Mouse (Mus musculus) kidney, postnatal 0 days (tissue): ENCODE measurements around the gene Dnph1. TPM values are rescaled to one million over a fixed set of nuclear protein-coding genes. Genes with fewer than 3 reads are reported as not detected.
A peak's percentile ranks its signal among the peaks of the same experiment; 100 is the strongest.

Experiments used
- ATAC-seq: fragments of 200-750 bp; cut with Nextera tagmentation; replicated peaks from 2 replicates; pipeline ENCODE4 v1.8.0; 2017; ENCODE audit warnings: low read depth, moderate number of reproducible peaks, moderate TSS enrichment, moderate library complexity; ENCODE audit not compliant: low FRiP score
- DNase-seq: peaks from one replicate; pipeline ENCODE4 v3.0.0-alpha.2; 2016; ENCODE audit warnings: low spot score
- H3K27ac ChIP-seq: fragments of 300-500 bp; sonication (generic); 2 replicates; pipeline ENCODE4 v1.5.1; 2014; ENCODE audit warnings: mild to moderate bottlenecking
- H3K27me3 ChIP-seq: fragments of 300-500 bp; sonication (generic); 2 replicates; pipeline ENCODE4 v1.6.1; 2014; ENCODE audit warnings: low read length, mixed read lengths; ENCODE audit not compliant: insufficient read depth
- H3K36me3 ChIP-seq: fragments of 300-500 bp; sonication (generic); 2 replicates; pipeline ENCODE4 v1.6.1; 2014; ENCODE audit warnings: low read length, mixed read lengths; ENCODE audit not compliant: insufficient read depth
- H3K4me1 ChIP-seq: fragments of 300-500 bp; sonication (generic); replicated peaks from 2 replicates; pipeline ENCODE4 v1.6.1; 2014; ENCODE audit warnings: antibody characterized with exemption, low read length, mixed read lengths; ENCODE audit not compliant: insufficient read depth
- H3K4me2 ChIP-seq: fragments of 300-500 bp; sonication (generic); 2 replicates; pipeline ENCODE4 v1.6.1; 2014; ENCODE audit warnings: mild to moderate bottlenecking, low read length, moderate library complexity, mixed read lengths
- H3K4me3 ChIP-seq: fragments of 300-500 bp; sonication (generic); replicated peaks from 2 replicates; pipeline ENCODE4 v1.5.1; 2014; ENCODE audit warnings: low read depth, low read length
- H3K9ac ChIP-seq: fragments of 300-500 bp; sonication (generic); 2 replicates; pipeline ENCODE4 v1.6.1; 2014; ENCODE audit warnings: low read depth, low read length
- H3K9me3 ChIP-seq: fragments of 300-500 bp; sonication (generic); replicated peaks from 2 replicates; pipeline ENCODE4 v1.6.1; 2016; ENCODE audit warnings: low read length, inconsistent platforms, mixed read lengths
- CTCF ChIP-seq: IDR thresholded peaks from 2 replicates; pipeline ENCODE4 v1.5.1; 2016; ENCODE audit warnings: antibody characterized with exemption, low read depth, mild to moderate bottlenecking, moderate library complexity
- WGBS: fragments of 180-500 bp; shearing (Covaris S2); extraction: QIAGEN DNeasy Blood & Tissue Kit; methylation state at CpG from one replicate; pipeline ENCODE4 v1.1.7; 2014; 5-methylcytosine and 5-hydroxymethylcytosine counted together
- polyA plus RNA-seq: library from polyadenylated mRNA; unstranded; fragments of >200 nt; fragmentation: Nextera tagmentation; extraction: Ambion mirVana; gene quantifications from 2 replicates; pipeline ENCODE4 v1.2.1, GENCODE M21; 2015

Dnph1 gene
- polyA plus RNA-seq, 1 experiment from 2014 or later: 31.8 TPM

DNA sequence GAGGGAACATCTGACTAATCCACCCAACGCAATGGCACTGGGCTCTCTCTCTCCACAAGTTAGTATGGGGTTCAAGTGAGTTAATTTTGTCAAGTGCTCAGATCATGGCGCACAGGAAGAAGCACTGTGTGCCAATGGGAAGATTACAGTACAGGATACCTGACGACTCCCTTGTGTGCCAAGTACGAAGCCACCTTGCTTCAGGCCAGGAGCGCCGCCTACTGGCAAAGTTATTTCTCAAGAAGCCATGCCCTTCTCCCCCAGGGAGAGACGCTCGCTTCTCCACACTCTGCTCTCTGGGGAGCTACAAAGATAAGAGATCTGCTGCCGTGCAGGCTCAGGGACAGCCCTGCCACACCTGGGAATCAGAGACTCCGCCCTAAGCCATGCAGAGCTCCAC is 38.7 kb upstream of the Dnph1 start:
- TF ChIP-seq CTCF: peak; percentile 58
- H3K4me3 ChIP-seq: no peak overlapping the region
- H3K4me1 ChIP-seq: peaks cover 20% of the 10 kb centered on the region; the same call in 1 of the 2 replicates
- 11% methylated on average over 10 of the region's 10 CpGs for WGBS
- DNase-seq: peak; percentile 29
- peaks cover 38% of the 10 kb centered on the region for H3K27me3 ChIP-seq
- H3K9me3 ChIP-seq: no peaks in the 10 kb centered on the region
- H3K36me3 ChIP-seq: no peaks in the 10 kb centered on the region
- no peak for ATAC-seq
- no peak overlapping the region for H3K27ac ChIP-seq
- H3K9ac ChIP-seq: no peak overlapping the region
- no peak overlapping the region for H3K4me2 ChIP-seq

DNA sequence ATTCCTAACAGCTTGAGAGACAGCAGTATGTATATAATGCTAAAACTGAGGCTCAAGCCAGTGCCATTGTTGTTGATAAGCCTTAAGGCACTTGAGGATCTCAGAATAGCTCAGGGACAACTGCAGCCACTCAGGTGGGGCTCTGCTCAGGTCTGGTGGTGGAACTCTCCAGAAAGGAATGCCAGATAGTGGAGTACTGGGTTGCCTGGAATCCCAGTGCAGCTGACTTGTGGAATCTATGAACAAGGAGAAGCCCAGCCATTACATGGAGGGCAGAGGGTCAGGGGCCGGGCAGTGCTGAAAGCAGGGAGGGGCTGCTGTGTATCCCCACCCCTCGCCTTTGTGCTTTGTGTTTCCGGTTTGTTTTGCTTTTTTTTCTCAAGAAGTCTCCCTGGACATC is 38.1 kb upstream of the Dnph1 start:
- no peak for TF ChIP-seq CTCF
- Histone ChIP-seq H3K4me2 (no peak overlapping the region), H3K36me3 (no peaks in the 10 kb centered on the region), H3K27ac (no peak overlapping the region), H3K4me1 (peaks cover 20% of the 10 kb centered on the region; the same call in 1 of the 2 replicates), H3K9ac (no peak overlapping the region), H3K9me3 (no peaks in the 10 kb centered on the region), H3K27me3 (peaks cover 32% of the 10 kb centered on the region), H3K4me3 (no peak overlapping the region)
- no peak for ATAC-seq
- 36% methylated on average over 3 of the region's 3 CpGs for WGBS
- no peak for DNase-seq

DNA sequence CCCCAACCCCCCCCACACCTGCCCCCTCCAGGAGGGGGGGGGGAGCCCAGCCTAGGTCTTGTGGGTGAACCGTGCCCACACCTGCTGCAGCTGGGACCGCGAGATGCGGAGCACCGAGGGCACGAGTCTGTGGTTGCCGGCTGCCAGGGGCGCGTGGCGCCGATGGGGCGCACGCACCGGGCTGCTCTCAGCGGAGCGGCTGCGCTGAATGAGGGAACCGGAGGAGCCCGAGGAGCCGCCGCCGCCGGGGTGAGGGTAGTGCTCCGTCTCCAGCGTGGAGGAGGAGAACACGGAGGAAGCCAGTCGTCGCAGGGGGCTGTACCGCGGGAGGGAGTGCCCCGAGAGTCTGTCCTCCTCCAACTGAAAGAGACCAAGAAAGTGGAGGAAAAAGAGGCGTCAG is 35.8 kb upstream of the Dnph1 start:
- no peak; the same call in 1 of the 2 replicates for ATAC-seq
- H3K36me3 ChIP-seq: no peaks in the 10 kb centered on the region
- WGBS: under 1% methylated on average over 31 of the region's 32 CpGs
- H3K27ac ChIP-seq: no peak overlapping the region
- peak overlapping the region; percentile 16 for H3K4me3 ChIP-seq
- H3K4me2 ChIP-seq: peak overlapping the region; percentile 51
- no peak for TF ChIP-seq CTCF
- peak; percentile 26 for DNase-seq
- H3K4me1 ChIP-seq: peaks cover 8% of the 10 kb centered on the region; the same call in 1 of the 2 replicates
- H3K27me3 ChIP-seq: peaks cover 26% of the 10 kb centered on the region
- peak overlapping the region; percentile 44; the same call in 1 of the 2 replicates for H3K9ac ChIP-seq
- no peaks in the 10 kb centered on the region for H3K9me3 ChIP-seq

DNA sequence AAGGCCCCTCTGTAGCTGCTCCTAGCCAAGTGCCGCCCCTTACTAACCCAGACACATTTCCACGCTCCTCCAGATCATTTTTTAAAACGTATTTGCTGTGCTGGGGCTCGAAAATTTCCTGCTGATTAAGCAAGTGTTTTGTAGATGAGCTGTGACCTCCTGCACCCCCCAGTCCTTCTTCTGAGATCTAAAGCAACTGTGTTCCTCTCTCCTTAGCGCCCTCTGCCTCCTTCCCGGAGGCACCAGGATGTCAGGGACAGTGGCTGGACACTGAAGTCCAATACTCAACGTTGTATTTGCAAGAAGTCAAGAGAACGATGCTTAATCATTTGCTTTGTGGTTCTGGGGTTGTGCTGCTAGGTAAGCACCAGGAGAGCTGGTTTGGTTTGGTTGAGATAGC is 35.2 kb upstream of the Dnph1 start:
- no peaks in the 10 kb centered on the region for H3K9me3 ChIP-seq
- peak overlapping the region; percentile 51 for H3K4me2 ChIP-seq
- peak; percentile 45 for DNase-seq
- H3K4me1 ChIP-seq: peaks cover 8% of the 10 kb centered on the region; the same call in 1 of the 2 replicates
- H3K4me3 ChIP-seq: peak overlapping the region; percentile 16; the same call in 1 of the 2 replicates
- H3K27ac ChIP-seq: no peak overlapping the region
- ATAC-seq: no peak
- no peaks in the 10 kb centered on the region for H3K36me3 ChIP-seq
- peak; percentile 46 for TF ChIP-seq CTCF
- no peak overlapping the region for H3K9ac ChIP-seq
- 8% methylated on average over 8 of the region's 8 CpGs for WGBS
- peaks cover 24% of the 10 kb centered on the region for H3K27me3 ChIP-seq

DNA sequence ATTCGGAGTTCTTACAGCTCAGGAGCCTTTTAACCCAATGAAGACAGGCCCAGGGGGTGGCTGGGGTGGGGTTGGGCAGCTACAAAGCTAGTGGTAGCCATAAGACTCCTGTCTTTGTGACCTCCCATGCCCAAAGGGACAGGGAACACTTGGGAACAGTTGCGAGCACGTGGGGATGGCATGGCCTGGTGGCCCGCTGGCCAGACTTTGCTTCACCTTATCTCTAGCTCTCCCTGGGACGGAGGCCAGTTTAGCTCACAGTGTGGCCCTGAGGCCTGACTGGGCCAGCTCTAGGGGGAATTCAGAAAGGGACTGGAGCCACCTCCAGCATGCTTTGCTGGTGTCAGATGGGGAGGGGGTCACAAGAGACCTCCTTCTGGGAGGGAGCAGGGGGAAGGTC is 34.3 kb upstream of the Dnph1 start:
- ATAC-seq (no peak), DNase-seq (no peak)
- H3K9ac ChIP-seq: no peak overlapping the region
- no peak overlapping the region for H3K4me3 ChIP-seq
- H3K27ac ChIP-seq: no peak overlapping the region
- peaks cover 19% of the 10 kb centered on the region for H3K27me3 ChIP-seq
- 83% methylated on average over 5 of the region's 5 CpGs for WGBS
- TF ChIP-seq CTCF: no peak
- H3K4me1 ChIP-seq: peaks cover 8% of the 10 kb centered on the region; the same call in 1 of the 2 replicates
- H3K4me2 ChIP-seq: no peak overlapping the region
- no peaks in the 10 kb centered on the region for H3K36me3 ChIP-seq
- no peaks in the 10 kb centered on the region for H3K9me3 ChIP-seq

DNA sequence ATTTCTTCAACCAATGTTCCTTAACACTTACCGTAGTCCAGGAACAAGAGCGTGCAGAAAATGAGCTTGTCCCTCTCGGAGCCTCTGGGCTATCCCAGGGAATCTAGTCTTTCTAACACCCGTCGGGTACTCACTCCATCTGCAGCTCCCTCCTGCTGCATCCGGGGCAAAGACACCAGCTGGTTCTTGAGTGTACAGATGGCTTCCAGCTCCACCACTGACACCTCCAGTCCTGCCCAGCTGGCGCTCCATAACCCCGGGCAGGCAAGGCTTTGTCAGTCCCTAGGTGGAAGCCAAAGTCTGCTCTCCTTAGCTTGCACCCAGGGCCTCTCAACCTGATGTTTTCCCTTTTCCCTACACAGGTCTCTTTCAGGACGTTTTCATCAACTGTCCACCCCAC is 28.7 kb upstream of the Dnph1 start:
- no peak overlapping the region for H3K4me2 ChIP-seq

DNA sequence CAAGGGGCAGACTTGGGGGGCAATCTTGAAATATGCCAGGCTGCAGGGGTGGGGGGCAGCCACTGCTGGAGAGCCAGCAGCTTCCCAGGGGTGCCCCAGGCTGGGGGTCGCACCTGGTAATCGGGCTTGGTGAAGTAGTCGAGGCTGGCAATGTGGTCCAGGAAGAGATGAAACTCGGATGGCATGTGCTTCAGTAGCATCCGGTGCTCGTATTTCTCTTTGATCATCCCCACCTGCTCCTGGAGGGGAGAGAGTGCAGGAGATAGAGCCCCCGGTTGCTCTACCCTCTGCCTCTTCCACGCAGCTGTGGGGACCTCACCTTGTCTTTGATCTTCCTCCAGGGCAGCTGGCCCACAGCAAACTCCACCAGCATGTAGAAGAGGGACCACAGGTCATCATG is 19.9 kb upstream of the Dnph1 start:
- Histone ChIP-seq H3K9me3 (no peaks in the 10 kb centered on the region), H3K36me3 (no peaks in the 10 kb centered on the region), H3K27me3 (no peaks in the 10 kb centered on the region), H3K4me1 (no peaks in the 10 kb centered on the region), H3K9ac (no peak overlapping the region), H3K4me3 (no peak overlapping the region), H3K27ac (no peak overlapping the region), H3K4me2 (no peak overlapping the region)
- no peak for ATAC-seq
- no peak for TF ChIP-seq CTCF
- no peak for DNase-seq
- 47% methylated on average over 8 of the region's 8 CpGs for WGBS

More for the DNA sequence above, 28.7 kb upstream of the Dnph1 start:
- Histone ChIP-seq H3K4me3 (no peak overlapping the region), H3K9ac (no peak overlapping the region), H3K27me3 (0 out of 2 replicates have a peak, but pooled peaks cover 3% of the 10 kb centered on the region), H3K4me1 (no peaks in the 10 kb centered on the region), H3K9me3 (no peaks in the 10 kb centered on the region), H3K36me3 (no peaks in the 10 kb centered on the region), H3K27ac (no peak overlapping the region)
- ATAC-seq (no peak), DNase-seq (no peak)
- no peak for TF ChIP-seq CTCF
- WGBS: 68% methylated on average over 9 of the region's 9 CpGs
